Mouse (Mus musculus) monocyte, adult 2 months (primary cell): Measurements from ENCODE around the gene Zfp691.

Source experiments
- DNase-seq, 2 experiments: peaks; one replicate each; pipeline ENCODE4 v3.0.0; 2022; ENCODE audit warnings: low spot score in 2 of 2, low read depth in 1 of 2

Zfp691 gene

DNA sequence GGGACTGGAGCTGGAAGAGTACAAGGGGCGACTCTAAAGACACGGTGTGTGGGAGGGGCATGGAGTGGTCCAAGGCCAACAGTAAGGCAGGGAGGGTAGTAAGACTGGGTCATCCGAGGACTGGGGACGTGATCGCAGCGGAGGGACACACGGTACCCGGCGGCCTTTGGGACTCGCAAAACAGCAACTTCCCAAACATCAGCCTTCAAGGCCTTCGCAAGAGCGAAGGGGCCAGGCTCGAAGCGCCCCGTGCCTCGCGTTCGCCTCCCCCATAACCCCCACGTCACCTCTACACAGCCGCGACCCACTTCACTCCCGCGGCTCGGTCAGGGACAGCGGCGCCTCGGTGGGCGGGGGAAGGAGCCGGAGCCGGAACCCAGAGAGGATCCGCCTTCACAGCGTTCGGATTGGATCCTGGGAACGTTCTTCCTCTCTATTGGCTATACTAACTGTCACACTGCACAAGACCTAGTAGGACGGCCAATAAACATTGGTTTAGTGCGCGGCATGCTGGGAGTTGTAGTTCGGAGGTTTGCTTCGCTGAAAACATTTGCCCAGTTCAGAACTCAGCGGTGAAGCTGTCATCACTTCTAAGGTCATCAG is at the start of gene Zfp691:
TSS of gene Zfp691 (minus strand) at position 345 of the 603 bp plus-strand sequence.
- DNase-seq = peak; percentile 80 to 85

DNA sequence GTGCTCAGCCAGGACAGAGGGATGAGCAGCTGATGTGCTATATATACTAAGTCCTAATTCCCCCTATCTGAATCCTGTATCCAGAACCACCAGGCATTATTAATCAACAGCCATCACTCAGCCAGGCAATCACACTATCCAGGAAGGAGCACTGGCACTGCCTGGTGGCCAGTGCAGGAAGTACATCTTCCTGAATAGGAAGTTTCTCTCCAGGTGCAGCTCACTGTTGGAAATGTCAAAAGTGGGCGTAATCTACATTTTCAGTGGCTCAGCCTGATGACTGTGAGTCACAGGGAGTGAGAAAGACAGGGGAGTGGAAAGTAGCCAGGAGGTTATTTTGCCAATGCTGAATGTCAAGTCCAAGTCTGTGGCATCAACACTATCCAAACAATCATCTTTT is 49.7 kb upstream of the Zfp691 start:
- DNase-seq = no peak

DNA sequence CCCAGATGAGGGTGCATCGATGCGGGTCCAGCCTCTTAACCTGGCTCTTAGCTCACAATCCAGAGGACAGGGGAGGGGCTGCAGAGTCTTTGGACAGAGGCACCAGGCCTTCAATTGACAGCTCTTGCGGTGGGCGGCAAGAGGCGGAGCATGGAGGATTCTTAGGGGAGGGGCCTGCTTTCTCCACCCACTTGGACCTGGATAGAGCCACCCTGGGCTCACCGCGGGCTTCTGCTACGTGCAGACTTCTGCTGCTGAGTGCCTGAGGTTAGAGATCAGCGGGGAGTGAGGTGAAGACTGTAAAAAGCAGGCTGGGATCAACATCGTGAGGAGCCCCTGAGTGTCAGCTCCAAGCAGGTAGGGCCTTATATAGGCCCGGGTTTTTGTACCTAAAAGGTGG is 44.2 kb upstream of the Zfp691 start, which contains the start of gene Tmem269:
TSS of gene Tmem269 (minus strand) at position 49 of the 400 bp plus-strand sequence.
- DNase-seq = no peak

DNA sequence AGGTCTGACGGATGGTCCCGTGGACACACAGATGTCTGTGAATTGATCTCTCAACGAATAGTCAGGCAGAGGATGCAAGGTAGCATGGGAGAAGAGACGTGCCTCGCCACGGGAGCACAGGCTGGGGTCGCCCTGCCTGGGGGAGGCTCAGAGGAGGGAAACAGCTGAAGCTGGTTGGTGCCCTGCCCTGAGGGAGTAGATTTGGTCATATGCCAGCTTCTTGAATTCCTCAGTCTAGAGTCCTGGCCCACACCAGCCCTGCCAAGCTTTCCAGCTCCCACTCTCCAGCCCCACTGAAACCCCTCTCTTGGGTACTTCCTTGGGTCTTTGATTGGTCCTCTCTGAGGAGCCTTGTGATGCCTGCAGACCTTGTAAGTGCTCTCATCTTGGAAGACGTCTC is 42.7 kb upstream of the Zfp691 start:
- DNase-seq = no peak

DNA sequence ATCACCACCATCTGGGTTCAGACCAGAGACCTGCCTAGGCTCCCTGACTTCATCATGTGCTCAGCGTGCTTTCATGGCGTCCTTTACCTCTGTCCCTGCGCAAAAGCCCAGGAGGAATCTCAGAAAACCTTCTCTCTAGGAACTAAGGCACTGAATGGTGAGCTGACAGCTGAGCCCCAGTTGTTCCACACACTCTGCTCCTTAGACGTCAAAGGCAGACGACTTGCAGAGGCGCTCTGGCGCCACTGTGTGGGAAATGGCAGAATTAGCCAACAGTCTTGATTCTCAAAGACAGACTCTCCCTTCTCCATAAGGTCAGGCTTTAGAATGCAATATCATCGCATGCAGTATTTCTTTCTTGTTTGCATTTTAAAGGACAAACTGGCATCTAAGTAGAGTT is 30.7 kb upstream of the Zfp691 start:
- DNase-seq = no peak

DNA sequence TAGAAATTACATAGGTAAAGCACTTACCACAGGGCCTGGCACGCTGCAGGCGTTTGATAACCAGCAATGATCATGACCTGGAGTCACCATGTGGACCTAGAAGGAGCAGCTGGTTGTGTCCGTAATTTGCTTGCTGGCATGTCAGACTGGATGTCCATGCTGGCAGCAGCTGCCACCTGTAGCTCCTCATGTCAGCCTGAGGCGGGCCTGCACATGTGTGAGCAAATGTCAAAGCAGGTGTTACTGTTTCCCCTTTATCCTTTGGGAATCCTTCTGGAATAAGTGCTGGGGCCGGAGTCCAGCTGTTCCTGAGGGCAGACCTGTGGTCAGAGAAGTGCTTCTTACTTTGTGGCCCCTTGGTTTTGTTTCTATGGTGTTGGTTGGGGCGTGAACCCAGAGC is 24.1 kb upstream of the Zfp691 start:
- no peak for DNase-seq

DNA sequence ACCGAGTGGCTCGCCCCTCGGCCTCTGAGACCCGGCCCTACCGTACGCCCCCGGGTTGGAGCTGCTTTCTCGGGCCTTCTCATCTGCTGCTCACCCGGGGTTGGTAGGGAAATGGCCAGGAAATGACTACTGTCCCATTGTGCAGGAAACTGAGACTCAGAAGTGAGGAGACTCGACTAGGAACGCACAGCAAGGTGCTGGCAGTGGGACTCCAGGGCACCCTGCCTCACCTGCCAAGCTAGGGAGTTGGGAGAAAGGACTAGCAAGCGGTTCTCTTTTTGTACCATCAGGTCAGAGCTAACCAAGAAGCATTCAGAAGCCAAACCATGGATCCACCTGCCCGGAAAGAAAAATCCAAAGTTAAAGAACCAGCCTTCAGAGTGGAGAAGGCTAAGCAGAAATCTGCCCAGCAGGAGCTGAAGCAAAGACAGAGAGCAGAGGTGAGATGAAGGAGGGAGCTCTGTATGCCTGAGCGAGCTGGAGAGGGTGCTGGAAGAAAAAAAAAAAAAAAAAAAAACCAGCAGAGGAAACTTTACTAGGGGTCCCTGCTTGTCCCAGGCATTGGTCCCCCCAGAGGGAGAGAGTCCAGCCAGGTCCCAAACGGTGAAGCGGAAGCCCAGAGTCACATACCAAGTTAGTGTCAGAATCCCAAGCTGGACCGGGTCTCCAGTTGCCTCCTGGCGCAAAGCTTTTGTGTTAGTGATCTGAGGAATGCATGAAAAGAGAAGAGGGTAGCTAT is 21.8 kb upstream of the Zfp691 start:
- no peak for DNase-seq

DNA sequence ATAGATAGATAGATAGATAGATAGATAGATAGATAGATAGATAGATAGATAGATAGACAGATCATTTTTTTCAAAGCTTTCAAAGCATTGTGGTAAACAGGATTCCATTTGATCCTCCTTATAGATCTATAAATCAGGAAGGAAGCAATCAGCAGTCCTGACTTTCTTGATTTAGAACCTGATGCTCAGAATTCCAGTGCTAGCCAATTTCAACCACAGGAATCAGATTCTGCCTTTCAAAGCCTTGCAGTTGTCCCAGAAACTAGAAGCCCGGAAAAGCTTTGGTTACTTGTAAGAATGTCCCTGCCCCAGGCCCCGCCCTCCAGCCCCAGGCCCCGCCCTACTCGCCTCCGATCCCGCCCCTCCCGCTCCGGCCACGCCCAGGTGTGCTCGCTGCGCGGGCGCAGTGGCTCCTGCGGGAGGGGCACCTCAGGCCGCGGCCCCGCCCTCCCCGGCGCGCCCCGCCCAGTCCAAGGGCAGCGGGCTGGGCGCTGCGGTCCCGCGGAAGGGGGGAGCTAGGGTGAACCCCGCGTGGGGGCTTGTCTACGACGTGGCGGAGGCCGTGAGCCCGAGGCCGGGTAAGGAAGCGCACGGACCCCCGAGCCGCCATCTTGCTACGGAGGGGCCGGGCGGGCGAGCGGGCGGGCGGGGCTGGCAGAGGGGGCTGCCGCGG is 21.1 kb upstream of the Zfp691 start, which contains the start of gene Svbp:
TSS of gene Svbp (plus strand) at position 398 of the 673 bp plus-strand sequence.
- peak; percentile 33 to 71 for DNase-seq

DNA sequence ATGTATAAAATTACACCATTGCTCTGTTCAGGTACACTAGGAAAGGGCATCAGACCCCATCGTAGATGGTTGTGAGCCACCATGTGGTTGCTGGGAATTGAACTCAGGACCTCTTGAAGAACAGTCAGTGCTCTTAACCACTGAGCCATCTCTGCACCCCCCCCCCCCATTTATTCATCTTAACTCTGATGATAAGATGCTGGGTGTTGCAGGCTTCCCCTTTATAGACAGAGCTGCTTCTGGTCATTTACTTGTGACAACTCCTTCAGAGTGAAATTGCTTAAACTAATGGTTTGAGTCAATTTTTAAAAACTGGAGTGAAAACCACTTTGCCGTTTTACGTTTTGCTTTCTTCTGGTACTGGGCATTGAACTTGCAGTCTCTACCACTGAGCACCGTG is 18.8 kb upstream of the Zfp691 start:
- no peak for DNase-seq

DNA sequence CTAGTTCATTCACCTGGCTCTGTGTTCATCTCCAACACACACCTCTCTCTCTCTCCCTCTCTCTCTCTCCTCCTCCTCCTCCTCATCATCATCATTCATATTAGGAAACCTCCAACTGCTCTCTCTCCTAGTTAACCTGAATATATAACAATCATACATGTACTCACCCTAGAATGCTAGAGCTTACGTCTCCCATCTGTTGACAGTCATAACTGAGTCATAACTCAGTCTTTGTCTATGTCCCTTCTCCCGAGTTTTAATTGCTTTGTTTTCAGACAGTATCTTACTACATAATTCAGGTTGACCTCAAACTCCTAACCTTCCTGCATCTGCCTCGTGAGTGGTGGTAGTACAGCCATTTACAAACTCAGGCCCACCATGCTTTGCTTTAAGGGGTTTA is 17.3 kb upstream of the Zfp691 start:
- no peak for DNase-seq

DNA sequence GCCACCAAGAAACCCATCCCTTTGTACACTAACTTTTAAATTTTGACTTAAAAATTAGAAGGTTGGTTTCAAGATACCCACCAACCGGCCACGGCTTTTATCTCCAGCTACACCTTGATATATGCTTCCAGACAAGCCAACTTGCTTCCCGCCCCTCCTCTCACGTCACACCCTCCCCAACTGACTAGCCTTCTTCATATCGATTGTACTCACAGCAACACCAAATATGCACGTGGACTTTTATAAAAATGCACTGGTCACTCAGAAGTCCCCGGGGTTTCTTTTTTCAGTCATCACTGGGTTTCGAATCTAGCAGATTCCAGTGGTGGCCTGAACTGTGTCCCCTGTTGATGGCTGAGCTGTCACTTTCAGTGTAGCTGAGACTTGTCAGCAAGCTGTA is 16.6 kb upstream of the Zfp691 start:
- no peak for DNase-seq

DNA sequence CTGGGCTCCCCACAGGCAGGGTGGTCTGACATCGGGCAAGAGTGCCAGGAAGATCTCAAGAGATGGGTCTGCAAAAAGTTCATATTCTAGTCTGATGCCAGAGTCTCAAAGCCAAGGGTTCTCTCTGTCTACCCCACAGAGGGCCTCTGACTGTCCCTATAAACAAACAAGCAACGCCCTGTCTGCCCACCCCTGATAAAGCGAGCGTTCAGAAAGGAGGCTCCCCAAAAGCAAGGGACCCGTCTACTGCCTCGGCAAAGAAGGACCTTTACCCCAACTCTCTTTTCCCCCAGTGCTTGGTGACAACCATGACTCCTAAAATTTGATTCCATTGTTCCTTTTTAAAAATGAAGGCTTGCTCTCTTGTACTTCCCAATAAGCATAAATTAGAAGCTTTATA is 15.9 kb upstream of the Zfp691 start, which contains the start of gene Ermap:
TSS of gene Ermap (minus strand) at position 148 of the 400 bp plus-strand sequence.
- no peak for DNase-seq

DNA sequence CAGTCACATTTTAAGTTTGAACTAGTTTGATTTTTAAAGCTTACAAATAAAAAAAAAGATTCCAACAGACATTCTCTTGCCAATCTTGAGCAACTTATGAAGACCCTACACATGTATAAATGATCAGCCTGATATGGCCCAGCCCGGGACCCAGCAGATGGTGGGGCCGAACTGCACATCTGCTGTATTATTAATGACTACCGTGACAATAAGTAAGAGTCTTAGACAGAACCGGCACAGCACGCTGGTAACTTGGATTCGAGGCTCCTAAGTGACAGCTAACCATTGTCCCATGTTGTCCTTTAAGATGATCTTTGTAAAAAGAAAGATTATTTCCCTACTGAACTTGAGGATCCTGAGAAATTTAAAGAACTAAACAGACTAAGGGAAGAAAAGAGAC is 15.4 kb upstream of the Zfp691 start:
- DNase-seq = no peak

DNA sequence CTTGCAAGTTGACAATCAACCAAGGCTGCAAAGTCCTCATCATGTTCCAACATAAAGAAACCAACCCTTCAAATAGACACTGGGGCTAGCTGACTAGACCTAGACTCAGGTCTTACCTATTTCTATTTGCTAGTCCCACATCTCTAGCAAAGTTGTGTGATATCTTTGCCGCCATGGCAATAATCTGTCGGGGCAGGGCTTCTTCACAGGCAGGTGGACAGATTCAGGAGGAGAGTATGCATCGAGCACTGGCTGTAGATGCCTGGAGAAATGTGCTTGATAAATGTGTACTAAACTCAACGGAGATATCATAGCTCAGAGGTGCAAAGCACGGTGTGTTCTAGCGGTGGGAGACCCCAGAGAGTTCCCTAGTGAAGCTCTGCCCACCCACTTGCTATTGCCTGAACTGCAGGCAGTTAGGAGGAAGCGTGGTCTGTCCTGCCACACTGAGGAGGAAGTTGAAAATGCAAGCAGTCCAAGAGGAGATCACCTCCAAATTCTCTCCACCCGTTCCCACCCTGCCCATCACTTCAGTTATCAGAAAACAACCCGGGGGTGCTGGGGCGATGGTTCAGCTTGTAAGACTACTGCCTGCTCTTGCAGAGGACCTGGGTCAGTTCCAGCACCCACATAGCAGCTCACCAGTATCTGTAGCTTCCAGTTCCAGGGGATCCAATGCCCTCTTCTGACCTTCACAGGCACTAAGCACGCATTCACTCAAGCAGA is 14.2 kb upstream of the Zfp691 start:
- DNase-seq = no peak

DNA sequence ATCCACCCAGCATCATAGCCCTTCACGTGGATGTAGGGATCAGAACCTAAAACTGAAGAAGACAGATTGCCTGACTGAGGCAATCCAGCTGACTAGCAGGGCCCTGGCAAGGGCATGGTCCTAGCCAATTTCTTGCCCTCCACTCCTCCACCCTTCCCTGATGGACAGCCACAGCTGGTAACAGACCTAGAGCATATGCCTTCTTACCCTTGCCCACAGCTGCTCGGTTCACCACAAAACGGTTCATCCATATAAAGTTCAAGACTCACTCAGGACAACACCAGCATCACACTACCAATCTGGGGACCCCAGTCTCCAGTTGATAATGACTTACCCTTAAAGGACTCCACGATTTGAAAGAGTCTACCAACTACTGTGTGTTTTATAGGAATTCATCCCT is 11.8 kb upstream of the Zfp691 start:
- DNase-seq = no peak

DNA sequence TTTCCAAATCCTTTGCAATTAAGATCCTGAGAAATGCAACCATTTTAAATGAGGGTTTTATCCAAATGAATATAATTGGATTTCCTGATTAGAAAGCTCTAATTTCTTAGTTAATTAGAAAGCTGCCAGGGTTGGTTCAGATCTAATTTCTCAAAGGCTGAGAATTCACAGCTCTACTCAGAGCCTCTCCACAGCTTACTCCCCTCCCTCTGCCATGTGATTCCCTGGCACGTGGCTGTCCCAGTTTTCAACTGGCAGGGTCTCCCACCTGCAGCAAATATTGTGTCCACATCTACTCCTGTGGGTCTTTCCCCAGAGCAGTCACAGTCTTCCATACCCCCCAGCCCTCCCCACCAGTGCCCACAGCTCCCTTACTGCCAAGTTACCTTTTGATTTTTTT is 9.5 kb upstream of the Zfp691 start:
- DNase-seq = no peak

DNA sequence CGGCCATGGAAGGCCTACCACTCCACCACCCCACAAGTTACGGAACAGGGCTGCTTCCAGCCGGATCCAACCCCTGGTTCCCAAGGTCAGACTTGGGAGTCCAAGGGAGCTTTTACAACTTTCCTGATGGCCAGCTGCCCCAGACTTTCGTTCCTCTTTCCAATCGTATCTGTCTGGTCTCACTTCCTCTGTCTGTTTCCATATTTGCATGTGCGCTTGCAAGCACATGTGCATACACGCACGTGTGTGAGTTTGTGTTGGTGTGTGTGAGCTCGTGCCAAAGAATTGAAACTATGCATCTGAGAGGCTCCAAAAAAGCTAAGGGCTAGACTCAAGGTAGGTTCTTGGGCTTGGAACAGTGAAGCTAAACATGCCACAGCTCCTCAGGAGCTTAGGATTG is 7.5 kb upstream of the Zfp691 start:
- peak; percentile 28 to 50 for DNase-seq

DNA sequence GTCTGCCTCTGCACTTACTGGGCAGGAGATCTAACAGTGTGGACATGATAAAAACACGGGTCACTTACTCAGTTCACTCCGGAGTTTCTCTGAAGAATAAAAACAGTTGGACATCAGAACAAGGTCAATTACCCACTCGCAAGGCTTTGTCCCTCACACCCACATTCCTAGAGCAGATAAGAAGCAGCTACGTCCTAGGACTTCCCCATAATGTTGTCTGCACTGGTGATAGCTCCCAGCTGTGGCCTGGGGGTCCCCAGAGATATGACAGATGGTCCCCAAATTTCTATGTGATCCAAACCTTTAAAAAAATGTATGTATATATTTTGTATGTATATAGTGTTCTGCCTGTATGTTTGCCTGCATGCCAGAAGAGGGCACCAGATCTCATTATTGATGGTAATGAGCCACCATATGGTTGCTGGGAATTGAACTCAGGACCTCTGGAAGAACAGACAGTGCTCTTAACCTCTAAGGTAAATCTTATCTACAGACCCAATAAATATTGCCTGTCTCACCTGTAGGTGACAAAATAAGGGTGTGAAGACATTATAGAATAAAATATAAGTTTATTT is 6.2 kb upstream of the Zfp691 start:
- DNase-seq = no peak

DNA sequence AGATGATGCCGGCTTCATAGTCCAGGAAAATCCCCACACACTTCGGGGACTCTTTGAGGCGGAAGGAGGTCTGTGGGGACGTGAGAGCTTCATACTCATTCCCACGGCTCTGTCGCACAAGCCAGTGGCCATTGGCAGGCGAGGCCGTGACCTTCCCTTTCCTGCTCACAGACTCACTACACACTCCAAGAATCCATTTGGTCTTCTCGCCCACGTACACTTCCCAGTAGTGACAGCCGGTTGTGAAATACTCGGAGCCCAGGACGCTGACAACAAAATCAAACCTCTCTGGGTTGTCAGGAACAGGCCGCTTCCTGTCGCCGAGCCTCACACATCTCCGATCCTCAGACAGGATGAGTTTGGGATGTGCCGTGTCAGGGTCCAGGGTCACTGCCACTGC is 4.3 kb upstream of the Zfp691 start:
- DNase-seq = no peak

DNA sequence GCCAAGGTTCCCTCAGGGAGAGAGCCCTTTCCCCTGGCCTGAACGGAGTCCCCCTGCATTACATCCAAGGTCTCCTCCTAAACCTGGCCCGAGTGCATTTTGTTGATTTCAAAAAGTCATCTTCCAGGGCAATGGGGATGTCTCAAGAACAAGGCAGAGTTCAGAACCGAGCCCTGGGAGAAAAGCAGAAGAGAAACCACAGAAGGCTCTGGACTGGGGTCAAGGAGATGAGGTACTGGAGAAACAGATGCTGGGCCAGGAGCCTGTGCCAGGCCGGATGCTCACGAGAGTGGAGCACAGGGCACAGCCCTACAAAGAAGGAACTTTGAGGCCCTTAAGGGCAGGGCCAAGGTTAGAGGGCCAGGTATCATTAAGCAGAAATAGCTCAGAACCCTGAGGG is 3.7 kb upstream of the Zfp691 start:
- DNase-seq = peak in 1 of 2 experiments; percentile 34
